In genomic region chr4:4791180-4791579, GRCm38 (mm10) we compare ENCODE assay signal across 8 mouse cellular contexts. TPM values are rescaled to one million over a fixed set of nuclear protein-coding genes. Genes with fewer than 3 reads are reported as not detected.
DNase-seq lines count a peak whose midpoint lies in the region; ATAC-seq and TF ChIP-seq lines count a peak whose summit lies in the region.

No protein-coding gene starts in this region.

- peaks cover 6% of the 10 kb centered on the region; the same call in 1 of the 2 replicates for H3K36me3 ChIP-seq in forebrain, embryonic 14.5 days (ENCODE audit: control insufficient read depth, insufficient read depth, low read length)
- 0 out of 2 replicates have a peak, but pooled peaks cover 10% of the 10 kb centered on the region for H3K36me3 ChIP-seq in limb, embryonic 15.5 days
- H3K36me3 ChIP-seq in stomach, embryonic 14.5 days (ENCODE audit: control insufficient read depth, insufficient read depth, low read length): peaks cover 3% of the 10 kb centered on the region; the same call in 1 of the 2 replicates

- H3K4me2 ChIP-seq in forebrain, embryonic 14.5 days (ENCODE audit: low read length): peak overlapping the region; percentile 67
- H3K4me2 ChIP-seq in limb, embryonic 15.5 days: peak overlapping the region; percentile 59; the same call in 1 of the 2 replicates
- peak overlapping the region; percentile 59 for H3K4me2 ChIP-seq in stomach, embryonic 14.5 days (replicated peaks; ENCODE audit: low read depth, low read length)

- no peak for DNase-seq in layer of hippocampus, adult 2 months (ENCODE audit: low spot score in 2 of 2)
- no peak for DNase-seq in layer of hippocampus, adult 9-11 months
- DNase-seq in forebrain, embryonic 14.5 days (ENCODE audit: low spot score): no peak
- no peak for DNase-seq in cerebellum, adult 9-11 months
- DNase-seq in spleen, postnatal 4 days (ENCODE audit: low spot score in 2 of 2): no peak

- no peaks in the 10 kb centered on the region for H3K9me3 ChIP-seq in forebrain, embryonic 14.5 days (replicated peaks; ENCODE audit: control insufficient read depth, low read length)
- H3K9me3 ChIP-seq in limb, embryonic 15.5 days: no peaks in the 10 kb centered on the region
- no peaks in the 10 kb centered on the region; the same call in 1 of the 2 replicates for H3K9me3 ChIP-seq in stomach, embryonic 14.5 days (ENCODE audit: control insufficient read depth, low read depth, low read length)

- ATAC-seq in forebrain, embryonic 14.5 days: no peak
- ATAC-seq in limb, embryonic 15.5 days (ENCODE audit: insufficient number of reproducible peaks, low FRiP score, low TSS enrichment, low read depth): no peak
- no peak for ATAC-seq in stomach, embryonic 14.5 days (ENCODE audit: insufficient number of reproducible peaks, insufficient read depth, low FRiP score, low read depth)
- no peak for ATAC-seq in CD4-positive, CD25-positive, alpha-beta regulatory T cell, adult 4 months

- peak overlapping the region; percentile 97; the same call in 1 of the 2 replicates for H3K9ac ChIP-seq in forebrain, embryonic 14.5 days (ENCODE audit: low read length)
- H3K9ac ChIP-seq in limb, embryonic 15.5 days: no peak overlapping the region
- H3K9ac ChIP-seq in stomach, embryonic 14.5 days (replicated peaks; ENCODE audit: low read depth, low read length): no peak overlapping the region

- H3K4me3 ChIP-seq in layer of hippocampus, adult 2 months: peak overlapping the region; percentile 81
- H3K4me3 ChIP-seq in forebrain, embryonic 14.5 days (ENCODE audit: low read depth, low read length): peak overlapping the region; percentile 95
- H3K4me3 ChIP-seq in limb, embryonic 15.5 days: peak overlapping the region; percentile 98
- H3K4me3 ChIP-seq in stomach, embryonic 14.5 days (ENCODE audit: low read depth, low read length): peak overlapping the region; percentile 74

- no peak for TF ChIP-seq CTCF in layer of hippocampus, adult 2 months (conservative IDR thresholded peaks at IDR 0.05)

- WGBS in forebrain, embryonic 14.5 days: 89% methylated on average over 1 of the region's 1 CpGs
- 68% methylated on average over 1 of the region's 1 CpGs for WGBS in limb, embryonic 15.5 days
- 88% methylated on average over 1 of the region's 1 CpGs for WGBS in stomach, embryonic 14.5 days

- no peaks in the 10 kb centered on the region for H3K27me3 ChIP-seq in forebrain, embryonic 14.5 days (replicated peaks; ENCODE audit: control insufficient read depth, insufficient read depth, low read length)
- no peaks in the 10 kb centered on the region for H3K27me3 ChIP-seq in limb, embryonic 15.5 days
- no peaks in the 10 kb centered on the region for H3K27me3 ChIP-seq in stomach, embryonic 14.5 days (ENCODE audit: control insufficient read depth, insufficient read depth, low read length)

- no peak overlapping the region for H3K27ac ChIP-seq in layer of hippocampus, adult 2 months
- H3K27ac ChIP-seq in forebrain, embryonic 14.5 days (ENCODE audit: low read depth, low read length): no peak overlapping the region
- H3K27ac ChIP-seq in limb, embryonic 15.5 days: no peak overlapping the region
- H3K27ac ChIP-seq in stomach, embryonic 14.5 days (ENCODE audit: low read length): no peak overlapping the region

- peaks cover 7% of the 10 kb centered on the region; the same call in 1 of the 2 replicates for H3K4me1 ChIP-seq in forebrain, embryonic 14.5 days (ENCODE audit: control insufficient read depth, insufficient read depth, low read length)
- peaks cover 8% of the 10 kb centered on the region; the same call in 1 of the 2 replicates for H3K4me1 ChIP-seq in limb, embryonic 15.5 days
- no peaks in the 10 kb centered on the region; the same call in 1 of the 2 replicates for H3K4me1 ChIP-seq in stomach, embryonic 14.5 days (ENCODE audit: control insufficient read depth, insufficient read depth, low read length)

RNA-seq across cellular contexts. Expression of gene Impad1, which starts 2.0 kb away (rescaled TPM):
- 10 to 100 TPM; 50.3 to 55.7 TPM for total RNA-seq in layer of hippocampus, adult 2 months (2021)
- 52.9 and 53.1 TPM in 2 replicates for polyA plus RNA-seq in forebrain, embryonic 14.5 days (2014; fragmentation: Nextera tagmentation; extraction: Ambion mirVana)
- polyA plus RNA-seq in limb, embryonic 15.5 days (2015; fragmentation: Nextera tagmentation; extraction: Ambion mirVana): 32.7 and 35.8 TPM in 2 replicates
- 60.6 and 65.7 TPM in 2 replicates for polyA plus RNA-seq in stomach, embryonic 14.5 days (2014; fragmentation: Nextera tagmentation; extraction: Ambion mirVana)
- 1 to 10 TPM; 4.0 to 5.9 TPM for polyA plus RNA-seq in CD4-positive, CD25-positive, alpha-beta regulatory T cell, adult 4 months (2017; shearing (Covaris generic))
